Mouse (Mus musculus): Measurements from ENCODE around the gene Ttc16.
A peak's percentile ranks its signal among the peaks of the same experiment; 100 is the strongest.

Ttc16 gene

GRCm38 (mm10) chr2:32712934-32713817 is 62.3 kb downstream of the Ttc16 start, which contains the start of gene Cdk9:
Gene Cdk9 (minus strand): TSS chr2:32713076.
- peak; percentile 94 for DNase-seq

- peak; percentile 97 for DNase-seq
These were observed 62.9 kb downstream of the Ttc16 start for GRCm38 (mm10) chr2:32712586-32712933.

GRCm38 (mm10) chr2:32712108-32712551 is 63.3 kb downstream of the Ttc16 start:
- peak; percentile 77 for DNase-seq

DNA sequence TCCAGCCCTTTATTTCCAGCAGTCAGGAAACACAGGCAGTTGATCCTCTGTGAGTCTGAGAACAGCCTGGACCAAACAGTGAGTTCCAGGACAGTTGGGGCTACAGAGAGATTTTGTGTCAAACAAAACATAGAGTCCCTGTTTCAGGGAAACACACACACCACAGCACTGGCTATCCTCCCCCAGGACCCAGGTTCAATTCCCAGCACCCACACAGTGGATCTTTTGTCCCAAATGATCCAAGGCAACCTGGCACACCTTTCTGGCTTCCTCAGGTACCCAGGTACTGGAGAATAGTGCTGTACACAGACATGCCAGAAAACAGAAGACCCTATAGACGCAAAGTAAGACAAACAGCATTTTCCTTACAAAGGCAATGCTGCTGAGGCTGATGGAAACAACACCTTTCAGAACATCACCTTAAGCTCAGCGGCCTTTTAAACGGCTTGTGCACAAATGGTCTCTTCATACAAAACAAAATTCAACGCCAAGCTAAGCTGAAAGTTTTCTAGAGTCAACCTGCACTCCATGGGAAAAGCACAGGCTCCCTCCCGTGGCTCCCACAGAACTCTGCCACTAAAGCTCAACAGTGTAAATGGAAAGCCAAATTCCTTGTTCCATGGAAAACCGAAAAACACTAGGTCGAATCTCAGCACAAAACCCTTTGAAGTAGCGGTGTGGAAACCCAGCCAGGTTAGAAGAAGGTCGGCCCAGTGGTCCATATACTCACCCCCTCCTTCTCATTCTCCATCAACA is 64.0 kb downstream of the Ttc16 start:
- DNase-seq: no peak

GRCm38 (mm10) chr2:32710425-32710824 is 65.0 kb downstream of the Ttc16 start:
- DNase-seq: no peak

GRCm38 (mm10) chr2:32709521-32710137 is 65.8 kb downstream of the Ttc16 start:
- DNase-seq: no peak

GRCm38 (mm10) chr2:32708643-32709042 is 66.8 kb downstream of the Ttc16 start:
- DNase-seq: peak; percentile 81

Data from thymus, postnatal 14 days (tissue).